Mouse (Mus musculus) heart, postnatal 14 days (tissue): ENCODE measurements around the gene Cep112. TPM values are rescaled to one million over a fixed set of nuclear protein-coding genes. Genes with fewer than 3 reads are reported as not detected.

Experiments
- DNase-seq, 2 experiments: peaks; one replicate each; pipeline ENCODE4 v3.0.0; 2021 to 2022
- intact Hi-C: fragments of 180-260 bp; cut with DNase I; formaldehyde crosslinking; loops from one replicate; pipeline ENCODE4 v1.15.1; 2025
- total RNA-seq, 2 experiments: library from RNA; stranded (reverse); gene quantifications; 2 replicates each; pipeline ENCODE4 v1.2.3; 2021

Gene Cep112
- total RNA-seq, 2 experiments from 2014 or later, result 8.7 to 9.0 TPM

- no peak for DNase-seq
- intact Hi-C loops, result no loop called here
These were observed 161.7 kb downstream of the Cep112 start for GRCm38 (mm10) chr11:108586551-108587184.

- intact Hi-C loops, result no loop called here
- DNase-seq, result no peak
These were observed 168.4 kb downstream of the Cep112 start for GRCm38 (mm10) chr11:108593207-108593958.

- DNase-seq, result no peak
- intact Hi-C loops, result no loop called here
These were observed 169.1 kb downstream of the Cep112 start for GRCm38 (mm10) chr11:108593959-108594579.

GRCm38 (mm10) chr11:108605301-108605700 lies 180.3 kb downstream of the Cep112 start:
- DNase-seq, result no peak
- intact Hi-C loops, result no loop called here

- DNase-seq, result no peak
- intact Hi-C loops, result no loop called here
These were observed 181.0 kb downstream of the Cep112 start for GRCm38 (mm10) chr11:108606036-108606435.

- intact Hi-C loops, result no loop called here
- no peak for DNase-seq
These were observed 181.8 kb downstream of the Cep112 start for GRCm38 (mm10) chr11:108606836-108607235.

GRCm38 (mm10) chr11:108620628-108621433 lies 195.8 kb downstream of the Cep112 start:
- no peak for DNase-seq
- intact Hi-C loops, result no loop called here

- no peak for DNase-seq
- intact Hi-C loops, result no loop called here
These were observed 196.5 kb downstream of the Cep112 start for GRCm38 (mm10) chr11:108621434-108621901.

- DNase-seq, result no peak
- intact Hi-C loops, result no loop called here
These were observed 200.7 kb downstream of the Cep112 start for GRCm38 (mm10) chr11:108625546-108626232.

GRCm38 (mm10) chr11:108637780-108638179 lies 212.8 kb downstream of the Cep112 start:
- intact Hi-C loops, result no loop called here

GRCm38 (mm10) chr11:108655574-108655973 lies 230.6 kb downstream of the Cep112 start:
- intact Hi-C loops, result no loop called here
- DNase-seq, result no peak

More at GRCm38 (mm10) chr11:108637780-108638179, 212.8 kb downstream of the Cep112 start:
- no peak for DNase-seq

GRCm38 (mm10) chr11:108682014-108682413 lies 257.0 kb downstream of the Cep112 start:
- intact Hi-C loops, result no loop called here
- DNase-seq, result no peak

- no peak for DNase-seq
- intact Hi-C loops, result no loop called here
These were observed 271.6 kb downstream of the Cep112 start for GRCm38 (mm10) chr11:108696563-108696962.

GRCm38 (mm10) chr11:108752301-108752700 lies 327.3 kb downstream of the Cep112 start:
- peak; percentile 72 to 81 for DNase-seq
- intact Hi-C loops, result no loop called here

GRCm38 (mm10) chr11:108752765-108753164 lies 327.8 kb downstream of the Cep112 start:
- intact Hi-C loops, result no loop called here

GRCm38 (mm10) chr11:108753361-108754240 lies 328.6 kb downstream of the Cep112 start:
- intact Hi-C loops, result no loop called here
- DNase-seq, result no peak

More at GRCm38 (mm10) chr11:108752765-108753164, 327.8 kb downstream of the Cep112 start:
- DNase-seq, result no peak

- intact Hi-C loops, result no loop called here
- no peak for DNase-seq
These were observed 332.2 kb downstream of the Cep112 start for GRCm38 (mm10) chr11:108757211-108757610.

- intact Hi-C loops, result no loop called here
- DNase-seq, result no peak
These were observed 332.8 kb downstream of the Cep112 start for GRCm38 (mm10) chr11:108757626-108758430.
